Mouse (Mus musculus): ENCODE data around the gene St3gal6. TPM values are rescaled to one million over a fixed set of nuclear protein-coding genes. Genes with fewer than 3 reads are reported as not detected.

The St3gal6 gene
- polyA plus RNA-seq (2012; rRNA removed) = 14.4 and 18.8 TPM in 2 replicates

GRCm38 (mm10) chr16:58523972-58524850 lies at the start of gene St3gal6:
St3gal6 (minus strand) TSS chr16:58524243.
- no peak for DNase-seq (ENCODE audit: extremely low spot score in 1 of 2, low spot score in 1 of 2)

GRCm38 (mm10) chr16:58570694-58571264 lies 46.7 kb upstream of the St3gal6 start:
- no peak for DNase-seq (ENCODE audit: extremely low spot score in 1 of 2, low spot score in 1 of 2)

- no peak for DNase-seq (ENCODE audit: extremely low spot score in 1 of 2, low spot score in 1 of 2)
These were observed 37.2 kb upstream of the St3gal6 start for GRCm38 (mm10) chr16:58561196-58561595.

- no peak for DNase-seq (ENCODE audit: extremely low spot score in 1 of 2, low spot score in 1 of 2)
These were observed 32.2 kb upstream of the St3gal6 start for GRCm38 (mm10) chr16:58556067-58556830.

- no peak for DNase-seq (ENCODE audit: extremely low spot score in 1 of 2, low spot score in 1 of 2)
These were observed 30.6 kb upstream of the St3gal6 start for GRCm38 (mm10) chr16:58554673-58555072.

- no peak for DNase-seq (ENCODE audit: extremely low spot score in 1 of 2, low spot score in 1 of 2)
These were observed 24.0 kb upstream of the St3gal6 start for GRCm38 (mm10) chr16:58548042-58548441.

GRCm38 (mm10) chr16:58546128-58546527 lies 22.1 kb upstream of the St3gal6 start:
- no peak for DNase-seq (ENCODE audit: extremely low spot score in 1 of 2, low spot score in 1 of 2)

- DNase-seq (ENCODE audit: extremely low spot score in 1 of 2, low spot score in 1 of 2) = no peak
These were observed 15.4 kb upstream of the St3gal6 start for GRCm38 (mm10) chr16:58539490-58539889.

- DNase-seq (ENCODE audit: extremely low spot score in 1 of 2, low spot score in 1 of 2) = no peak
These were observed 15.0 kb upstream of the St3gal6 start for GRCm38 (mm10) chr16:58539011-58539410.

- DNase-seq (ENCODE audit: extremely low spot score in 1 of 2, low spot score in 1 of 2) = no peak
These were observed 12.0 kb upstream of the St3gal6 start for GRCm38 (mm10) chr16:58536076-58536475.

GRCm38 (mm10) chr16:58535236-58535635 lies 11.2 kb upstream of the St3gal6 start:
- DNase-seq (ENCODE audit: extremely low spot score in 1 of 2, low spot score in 1 of 2) = no peak

GRCm38 (mm10) chr16:58534245-58535142 lies 10.5 kb upstream of the St3gal6 start:
- no peak for DNase-seq (ENCODE audit: extremely low spot score in 1 of 2, low spot score in 1 of 2)

GRCm38 (mm10) chr16:58533742-58534141 lies 9.7 kb upstream of the St3gal6 start:
- no peak for DNase-seq (ENCODE audit: extremely low spot score in 1 of 2, low spot score in 1 of 2)

GRCm38 (mm10) chr16:58533254-58533653 lies 9.2 kb upstream of the St3gal6 start:
- DNase-seq (ENCODE audit: extremely low spot score in 1 of 2, low spot score in 1 of 2) = no peak

- no peak for DNase-seq (ENCODE audit: extremely low spot score in 1 of 2, low spot score in 1 of 2)
These were observed 8.5 kb upstream of the St3gal6 start for GRCm38 (mm10) chr16:58532511-58532910.

GRCm38 (mm10) chr16:58527817-58528216 lies 3.8 kb upstream of the St3gal6 start:
- DNase-seq (ENCODE audit: extremely low spot score in 1 of 2, low spot score in 1 of 2) = no peak

- no peak for DNase-seq (ENCODE audit: extremely low spot score in 1 of 2, low spot score in 1 of 2)
These were observed 2.7 kb upstream of the St3gal6 start for GRCm38 (mm10) chr16:58526729-58527128.

- no peak for DNase-seq (ENCODE audit: extremely low spot score in 1 of 2, low spot score in 1 of 2)
These were observed 1.8 kb upstream of the St3gal6 start for GRCm38 (mm10) chr16:58525832-58526231.

GRCm38 (mm10) chr16:58523044-58523859 lies 791 bp downstream of the St3gal6 start:
- peak in 1 of 2 experiments; percentile 55 for DNase-seq (ENCODE audit: extremely low spot score in 1 of 2, low spot score in 1 of 2)
